Mouse (Mus musculus): ENCODE data around the gene Ccdc191. TPM values are rescaled to one million over a fixed set of nuclear protein-coding genes. Genes with fewer than 3 reads are reported as not detected.

The Ccdc191 gene
- 15.9 and 17.8 TPM in 2 replicates for polyA plus RNA-seq (2014; fragmentation: Nextera tagmentation; extraction: Ambion mirVana)

DNA sequence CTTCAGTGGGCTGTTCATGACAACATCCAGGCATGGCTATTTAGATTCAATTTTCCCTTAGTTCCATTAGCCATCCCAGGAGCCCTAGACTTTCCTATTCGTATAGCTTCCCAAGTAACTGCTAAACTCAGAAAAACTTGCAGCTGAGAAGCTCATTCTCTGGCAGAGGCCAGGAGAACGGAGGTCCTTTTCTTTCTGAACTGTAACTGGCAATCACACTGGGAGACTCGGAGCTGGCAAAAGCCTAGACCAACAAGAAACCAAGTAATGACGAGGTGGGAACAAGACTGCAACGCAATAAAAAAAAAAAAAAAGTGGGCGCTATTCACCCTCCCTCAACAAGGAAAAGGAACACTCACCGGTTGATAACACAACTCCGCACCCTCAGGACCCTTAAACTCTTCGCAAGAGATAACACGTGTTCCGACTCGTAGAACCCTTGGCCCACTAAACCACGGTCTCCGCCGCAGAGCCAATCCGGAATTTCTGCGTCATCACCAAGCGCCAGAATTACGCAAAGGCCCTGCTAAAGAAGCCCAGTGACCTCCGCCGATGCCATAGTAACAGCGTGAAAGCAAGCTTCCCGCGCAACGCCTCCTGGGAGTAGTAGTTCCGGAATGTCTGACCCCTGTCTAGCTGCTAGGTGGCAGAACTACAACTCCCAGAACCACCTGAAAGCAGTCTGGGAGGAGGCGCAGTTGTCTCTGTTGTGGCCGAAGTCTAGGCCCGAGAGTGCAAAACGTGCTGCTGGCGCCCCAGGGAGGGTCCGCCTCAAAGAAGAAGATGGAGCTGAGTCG is at the start of gene Ccdc191:
Ccdc191 (plus strand) TSS at position 593 of the 797 bp plus-strand sequence.
- ATAC-seq (replicated peaks; ENCODE audit: low FRiP score) (peak; percentile 100), DNase-seq (ENCODE audit: low spot score) (peak; percentile 99)
- Histone ChIP-seq H3K4me2 (ENCODE audit: low read depth, low read length, severe bottlenecking) (peak within 1 kb of the TSS; percentile 68), H3K4me3 (ENCODE audit: low read depth, low read length) (peak within 1 kb of the TSS; percentile 58), H3K9me3 (ENCODE audit: control insufficient read depth, low read length) (no peaks in the 10 kb centered on the region; the same call in 1 of the 2 replicates), H3K27ac (ENCODE audit: low read depth, low read length) (0 out of 2 replicates have a peak within 1 kb of the TSS, but pooled peaks have one; percentile 4), H3K4me1 (replicated peaks; ENCODE audit: control insufficient read depth, insufficient read depth, low read length) (0 out of 2 replicates have a peak, but pooled peaks cover 2% of the 10 kb centered on the region), H3K27me3 (ENCODE audit: control insufficient read depth, insufficient read depth, low read length) (no peaks in the 10 kb centered on the region), H3K9ac (ENCODE audit: low read length) (peak within 1 kb of the TSS; percentile 82), H3K36me3 (ENCODE audit: control insufficient read depth, insufficient read depth, low read length) (no peaks in the 10 kb centered on the region)
- WGBS, result under 1% methylated on average over 33 of the region's 33 CpGs

DNA sequence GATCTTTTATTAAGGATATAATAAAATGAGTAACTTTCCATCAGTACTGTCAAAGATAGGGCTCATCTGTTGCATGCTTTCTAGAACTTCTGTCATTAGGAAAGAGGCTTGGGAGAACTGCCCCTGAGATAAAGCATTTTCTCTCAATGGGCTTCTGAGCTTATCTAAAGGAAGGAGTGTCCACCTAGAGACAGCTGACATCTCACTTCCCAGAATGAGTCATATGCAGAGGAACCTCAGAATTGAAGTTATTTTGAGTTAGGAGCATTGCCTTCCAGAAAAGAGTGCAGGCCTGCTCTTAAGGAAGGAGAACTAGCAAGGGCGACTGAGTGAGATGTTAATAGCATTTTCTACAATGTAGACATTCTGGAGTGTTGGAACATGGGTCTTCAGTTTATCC is 48.4 kb upstream of the Ccdc191 start:
- no peaks in the 10 kb centered on the region for H3K4me1 ChIP-seq (replicated peaks; ENCODE audit: control insufficient read depth, insufficient read depth, low read length)
- no peak overlapping the region for H3K4me3 ChIP-seq (ENCODE audit: low read depth, low read length)
- ATAC-seq (replicated peaks; ENCODE audit: low FRiP score) (no peak), DNase-seq (ENCODE audit: low spot score) (no peak)
- no peaks in the 10 kb centered on the region for H3K9me3 ChIP-seq (ENCODE audit: control insufficient read depth, low read length)
- H3K4me2 ChIP-seq (ENCODE audit: low read depth, low read length, severe bottlenecking), result no peak overlapping the region
- H3K9ac ChIP-seq (ENCODE audit: low read length), result no peak overlapping the region
- no peak overlapping the region for H3K27ac ChIP-seq (ENCODE audit: low read depth, low read length)
- H3K36me3 ChIP-seq (ENCODE audit: control insufficient read depth, insufficient read depth, low read length), result no peaks in the 10 kb centered on the region
- H3K27me3 ChIP-seq (ENCODE audit: control insufficient read depth, insufficient read depth, low read length), result no peaks in the 10 kb centered on the region
- WGBS, result 78% methylated on average over 1 of the region's 1 CpGs

DNA sequence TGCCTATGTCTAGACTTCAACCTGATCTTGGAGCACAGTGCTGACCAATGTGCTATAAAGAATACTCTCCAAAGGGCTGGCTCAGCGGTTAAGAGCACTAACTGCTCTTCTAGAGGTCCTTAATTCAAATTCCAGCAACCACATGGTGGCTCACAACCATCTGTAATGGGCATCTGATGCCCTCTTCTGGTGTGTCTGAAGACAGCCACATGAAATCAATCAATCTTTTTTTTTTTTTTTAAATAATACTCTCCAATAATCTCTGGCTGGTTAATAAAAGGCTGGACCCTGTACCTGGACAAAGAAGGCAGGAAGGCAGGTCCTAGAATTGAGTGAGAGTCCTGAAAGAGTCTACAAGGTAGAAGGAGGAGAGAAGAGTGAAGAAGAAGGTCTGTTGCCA is 39.8 kb upstream of the Ccdc191 start:
- Histone ChIP-seq H3K9ac (ENCODE audit: low read length) (no peak overlapping the region), H3K4me3 (ENCODE audit: low read depth, low read length) (no peak overlapping the region), H3K4me2 (ENCODE audit: low read depth, low read length, severe bottlenecking) (no peak overlapping the region), H3K4me1 (replicated peaks; ENCODE audit: control insufficient read depth, insufficient read depth, low read length) (no peaks in the 10 kb centered on the region), H3K27me3 (ENCODE audit: control insufficient read depth, insufficient read depth, low read length) (no peaks in the 10 kb centered on the region), H3K9me3 (ENCODE audit: control insufficient read depth, low read length) (no peaks in the 10 kb centered on the region), H3K36me3 (ENCODE audit: control insufficient read depth, insufficient read depth, low read length) (no peaks in the 10 kb centered on the region), H3K27ac (ENCODE audit: low read depth, low read length) (no peak overlapping the region)
- ATAC-seq (replicated peaks; ENCODE audit: low FRiP score) (no peak), DNase-seq (ENCODE audit: low spot score) (no peak)
- WGBS, result 70% methylated on average over 1 of the region's 1 CpGs

GRCm38 (mm10) chr16:43858941-43859476 is 30.6 kb upstream of the Ccdc191 start:
- no peaks in the 10 kb centered on the region for H3K4me1 ChIP-seq (replicated peaks; ENCODE audit: control insufficient read depth, insufficient read depth, low read length)
- 89% methylated on average over 5 of the region's 5 CpGs for WGBS

GRCm38 (mm10) chr16:43860624-43861023 is 29.0 kb upstream of the Ccdc191 start:
- Histone ChIP-seq H3K27me3 (ENCODE audit: control insufficient read depth, insufficient read depth, low read length) (no peaks in the 10 kb centered on the region), H3K4me1 (replicated peaks; ENCODE audit: control insufficient read depth, insufficient read depth, low read length) (no peaks in the 10 kb centered on the region), H3K9me3 (ENCODE audit: control insufficient read depth, low read length) (no peaks in the 10 kb centered on the region), H3K4me3 (ENCODE audit: low read depth, low read length) (no peak overlapping the region), H3K9ac (ENCODE audit: low read length) (no peak overlapping the region), H3K4me2 (ENCODE audit: low read depth, low read length, severe bottlenecking) (no peak overlapping the region), H3K36me3 (ENCODE audit: control insufficient read depth, insufficient read depth, low read length) (no peaks in the 10 kb centered on the region; the same call in 1 of the 2 replicates), H3K27ac (ENCODE audit: low read depth, low read length) (no peak overlapping the region)
- DNase-seq (ENCODE audit: low spot score) (no peak), ATAC-seq (replicated peaks; ENCODE audit: low FRiP score) (no peak)
- 86% methylated on average over 6 of the region's 6 CpGs for WGBS

More at GRCm38 (mm10) chr16:43858941-43859476, 30.6 kb upstream of the Ccdc191 start:
- Histone ChIP-seq H3K9me3 (ENCODE audit: control insufficient read depth, low read length) (no peaks in the 10 kb centered on the region), H3K9ac (ENCODE audit: low read length) (no peak overlapping the region), H3K4me3 (ENCODE audit: low read depth, low read length) (no peak overlapping the region), H3K27ac (ENCODE audit: low read depth, low read length) (no peak overlapping the region), H3K36me3 (ENCODE audit: control insufficient read depth, insufficient read depth, low read length) (no peaks in the 10 kb centered on the region; the same call in 1 of the 2 replicates), H3K4me2 (ENCODE audit: low read depth, low read length, severe bottlenecking) (no peak overlapping the region), H3K27me3 (ENCODE audit: control insufficient read depth, insufficient read depth, low read length) (no peaks in the 10 kb centered on the region)
- no peak for ATAC-seq (replicated peaks; ENCODE audit: low FRiP score)
- DNase-seq (ENCODE audit: low spot score), result no peak

- ATAC-seq (replicated peaks; ENCODE audit: low FRiP score) (no peak), DNase-seq (ENCODE audit: low spot score) (no peak)
- Histone ChIP-seq H3K27ac (ENCODE audit: low read depth, low read length) (no peak overlapping the region), H3K9ac (ENCODE audit: low read length) (no peak overlapping the region), H3K27me3 (ENCODE audit: control insufficient read depth, insufficient read depth, low read length) (no peaks in the 10 kb centered on the region), H3K4me3 (ENCODE audit: low read depth, low read length) (no peak overlapping the region), H3K36me3 (ENCODE audit: control insufficient read depth, insufficient read depth, low read length) (no peaks in the 10 kb centered on the region), H3K4me2 (ENCODE audit: low read depth, low read length, severe bottlenecking) (no peak overlapping the region), H3K9me3 (ENCODE audit: control insufficient read depth, low read length) (no peaks in the 10 kb centered on the region), H3K4me1 (replicated peaks; ENCODE audit: control insufficient read depth, insufficient read depth, low read length) (no peaks in the 10 kb centered on the region)
Observed at GRCm38 (mm10) chr16:43869805-43870204, 19.8 kb upstream of the Ccdc191 start.

GRCm38 (mm10) chr16:43871419-43871818 is 18.2 kb upstream of the Ccdc191 start:
- H3K9ac ChIP-seq (ENCODE audit: low read length), result no peak overlapping the region

DNA sequence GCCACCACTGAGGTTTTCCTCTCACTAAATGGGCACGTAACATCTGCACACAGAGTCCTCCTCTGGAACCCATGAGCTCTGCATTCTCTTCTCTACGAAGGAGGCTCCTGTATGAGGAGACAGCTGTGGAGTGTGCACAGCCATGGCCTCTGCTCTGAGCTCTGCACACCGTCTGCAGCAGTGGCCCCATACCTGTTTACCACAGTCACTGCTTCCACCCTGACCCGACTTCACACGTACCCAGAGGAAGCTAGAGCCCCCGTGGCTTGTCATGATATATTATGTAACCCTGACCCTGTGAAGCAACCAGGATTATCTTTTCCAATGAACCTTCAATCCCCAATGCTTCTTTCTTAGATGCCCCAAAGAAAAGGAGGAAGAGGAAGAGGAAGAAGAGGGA is 9.8 kb upstream of the Ccdc191 start:
- Histone ChIP-seq H3K4me2 (ENCODE audit: low read depth, low read length, severe bottlenecking) (no peak overlapping the region), H3K9ac (ENCODE audit: low read length) (no peak overlapping the region), H3K27me3 (ENCODE audit: control insufficient read depth, insufficient read depth, low read length) (no peaks in the 10 kb centered on the region), H3K36me3 (ENCODE audit: control insufficient read depth, insufficient read depth, low read length) (no peaks in the 10 kb centered on the region; the same call in 1 of the 2 replicates), H3K9me3 (ENCODE audit: control insufficient read depth, low read length) (no peaks in the 10 kb centered on the region), H3K27ac (ENCODE audit: low read depth, low read length) (no peak overlapping the region), H3K4me3 (ENCODE audit: low read depth, low read length) (no peak overlapping the region), H3K4me1 (replicated peaks; ENCODE audit: control insufficient read depth, insufficient read depth, low read length) (no peaks in the 10 kb centered on the region)
- ATAC-seq (replicated peaks; ENCODE audit: low FRiP score) (no peak), DNase-seq (ENCODE audit: low spot score) (no peak)
- WGBS, result 91% methylated on average over 6 of the region's 6 CpGs

More at GRCm38 (mm10) chr16:43871419-43871818, 18.2 kb upstream of the Ccdc191 start:
- 94% methylated on average over 7 of the region's 7 CpGs for WGBS
- no peak overlapping the region for H3K27ac ChIP-seq (ENCODE audit: low read depth, low read length)
- no peak for DNase-seq (ENCODE audit: low spot score)
- H3K4me2 ChIP-seq (ENCODE audit: low read depth, low read length, severe bottlenecking), result no peak overlapping the region
- H3K27me3 ChIP-seq (ENCODE audit: control insufficient read depth, insufficient read depth, low read length), result no peaks in the 10 kb centered on the region
- no peak overlapping the region for H3K4me3 ChIP-seq (ENCODE audit: low read depth, low read length)
- no peaks in the 10 kb centered on the region for H3K9me3 ChIP-seq (ENCODE audit: control insufficient read depth, low read length)
- H3K36me3 ChIP-seq (ENCODE audit: control insufficient read depth, insufficient read depth, low read length), result no peaks in the 10 kb centered on the region; the same call in 1 of the 2 replicates
- H3K4me1 ChIP-seq (replicated peaks; ENCODE audit: control insufficient read depth, insufficient read depth, low read length), result no peaks in the 10 kb centered on the region
- ATAC-seq (replicated peaks; ENCODE audit: low FRiP score), result no peak

All from forebrain, embryonic 11.5 days (tissue).